Mouse (Mus musculus): ENCODE results near the gene Bbs9. TPM values are rescaled to one million over a fixed set of nuclear protein-coding genes. Genes with fewer than 3 reads are reported as not detected.

Bbs9 gene
- polyA plus RNA-seq, 1 experiment from 2014 or later, result 8.2 TPM

DNA sequence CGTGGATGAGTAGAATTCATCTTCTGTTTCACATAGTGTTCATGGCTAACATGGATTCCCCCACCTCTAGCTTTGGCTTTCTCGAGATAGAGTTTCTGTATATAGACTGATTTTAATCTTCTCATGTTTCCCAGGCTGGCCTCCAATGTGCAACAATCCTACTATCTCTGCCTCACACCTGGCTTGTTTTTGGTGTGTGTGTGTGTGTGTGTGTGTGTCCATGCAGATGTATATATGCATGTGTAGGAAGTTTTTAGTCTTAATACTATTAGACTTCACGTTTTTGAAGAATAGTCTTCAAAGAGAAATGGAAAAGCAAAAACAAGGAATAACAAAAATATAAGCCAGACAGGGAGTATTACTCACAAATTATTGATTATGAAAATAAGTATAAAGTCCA is 296.3 kb downstream of the Bbs9 start:
- Histone ChIP-seq H3K4me3 (ENCODE audit: low read depth, low read length) (no peak overlapping the region), H3K36me3 (ENCODE audit: control insufficient read depth, insufficient read depth, low read length) (no peaks in the 10 kb centered on the region), H3K27me3 (ENCODE audit: control insufficient read depth, insufficient read depth, low read length) (no peaks in the 10 kb centered on the region), H3K4me1 (ENCODE audit: control insufficient read depth, insufficient read depth, low read length) (no peaks in the 10 kb centered on the region), H3K27ac (ENCODE audit: low read depth, low read length) (no peak overlapping the region), H3K9ac (ENCODE audit: low read depth, low read length) (no peak overlapping the region), H3K9me3 (replicated peaks; ENCODE audit: control insufficient read depth, low read length) (no peaks in the 10 kb centered on the region), H3K4me2 (no peak overlapping the region)
- no peak for ATAC-seq (replicated peaks; ENCODE audit: insufficient number of reproducible peaks, low FRiP score, low TSS enrichment)
- 72% methylated on average over 3 of the region's 3 CpGs for whole genome bisulfite sequencing (ENCODE audit: insufficient replicate concordance)

DNA sequence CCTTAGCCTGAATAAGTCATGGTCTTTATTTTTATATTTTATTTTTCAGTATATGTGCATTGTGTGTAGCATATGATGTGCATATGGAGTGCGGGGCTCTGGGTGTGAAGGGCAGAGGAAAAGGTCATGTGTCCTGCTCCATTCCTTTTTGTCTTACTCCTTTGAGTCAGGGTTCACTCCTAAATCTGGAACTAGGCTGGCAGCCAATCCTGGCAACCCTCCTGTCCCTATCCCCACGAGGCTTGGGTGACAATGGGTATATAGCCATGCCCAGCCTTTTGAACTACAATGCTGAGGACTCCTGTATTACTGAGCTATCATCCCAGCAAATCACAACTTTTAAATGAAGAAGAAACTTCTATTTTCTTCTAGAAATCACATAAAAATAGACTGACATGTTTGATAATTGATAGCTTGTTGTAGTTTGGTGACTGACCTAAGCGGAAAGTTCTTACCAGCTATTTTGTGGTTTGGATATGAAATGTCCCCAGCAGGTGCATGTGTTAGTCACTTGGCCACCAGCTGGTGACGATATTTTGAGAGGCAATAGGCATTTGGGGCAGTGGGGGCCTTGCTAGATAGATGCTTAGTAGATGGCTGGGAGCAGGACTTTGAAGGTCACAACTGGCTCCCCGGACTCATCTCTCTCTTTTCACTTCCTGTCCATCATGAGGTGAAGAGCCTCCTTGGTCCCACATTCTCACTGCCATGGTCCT is 300.9 kb downstream of the Bbs9 start:
- ATAC-seq (replicated peaks; ENCODE audit: insufficient number of reproducible peaks, low FRiP score, low TSS enrichment), result no peak
- Histone ChIP-seq H3K4me3 (ENCODE audit: low read depth, low read length) (no peak overlapping the region), H3K9ac (ENCODE audit: low read depth, low read length) (no peak overlapping the region), H3K4me1 (ENCODE audit: control insufficient read depth, insufficient read depth, low read length) (no peaks in the 10 kb centered on the region), H3K27me3 (ENCODE audit: control insufficient read depth, insufficient read depth, low read length) (no peaks in the 10 kb centered on the region), H3K27ac (ENCODE audit: low read depth, low read length) (no peak overlapping the region), H3K4me2 (no peak overlapping the region), H3K36me3 (ENCODE audit: control insufficient read depth, insufficient read depth, low read length) (no peaks in the 10 kb centered on the region), H3K9me3 (replicated peaks; ENCODE audit: control insufficient read depth, low read length) (no peaks in the 10 kb centered on the region)
- 75% methylated on average over 5 of the region's 5 CpGs for WGBS (ENCODE audit: insufficient replicate concordance)

DNA sequence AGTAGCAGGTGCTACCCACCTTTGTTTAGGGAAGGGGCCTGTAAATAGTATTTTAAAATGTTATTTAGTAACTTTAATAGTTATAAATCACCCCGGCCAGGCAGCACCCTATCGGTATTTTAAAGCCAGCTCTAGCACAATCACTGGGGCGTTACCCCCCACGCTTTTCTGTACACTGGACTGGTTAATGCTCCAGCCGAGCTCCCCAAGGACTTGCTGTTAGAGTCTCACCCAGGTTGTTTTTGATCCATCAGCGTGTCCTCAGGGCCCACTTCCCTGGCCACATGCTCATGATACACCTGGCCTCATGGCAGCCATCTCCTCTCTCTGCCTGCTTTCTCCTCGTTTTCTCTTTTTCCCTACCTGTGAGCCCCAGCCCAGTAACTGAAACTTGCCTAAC is 301.9 kb downstream of the Bbs9 start:
- Histone ChIP-seq H3K27me3 (ENCODE audit: control insufficient read depth, insufficient read depth, low read length) (no peaks in the 10 kb centered on the region), H3K36me3 (ENCODE audit: control insufficient read depth, insufficient read depth, low read length) (no peaks in the 10 kb centered on the region), H3K4me3 (ENCODE audit: low read depth, low read length) (no peak overlapping the region), H3K9me3 (replicated peaks; ENCODE audit: control insufficient read depth, low read length) (no peaks in the 10 kb centered on the region), H3K9ac (ENCODE audit: low read depth, low read length) (no peak overlapping the region), H3K4me1 (ENCODE audit: control insufficient read depth, insufficient read depth, low read length) (no peaks in the 10 kb centered on the region), H3K27ac (ENCODE audit: low read depth, low read length) (no peak overlapping the region), H3K4me2 (no peak overlapping the region)
- ATAC-seq (replicated peaks; ENCODE audit: insufficient number of reproducible peaks, low FRiP score, low TSS enrichment), result no peak
- WGBS (ENCODE audit: insufficient replicate concordance), result 86% methylated on average over 7 of the region's 7 CpGs

DNA sequence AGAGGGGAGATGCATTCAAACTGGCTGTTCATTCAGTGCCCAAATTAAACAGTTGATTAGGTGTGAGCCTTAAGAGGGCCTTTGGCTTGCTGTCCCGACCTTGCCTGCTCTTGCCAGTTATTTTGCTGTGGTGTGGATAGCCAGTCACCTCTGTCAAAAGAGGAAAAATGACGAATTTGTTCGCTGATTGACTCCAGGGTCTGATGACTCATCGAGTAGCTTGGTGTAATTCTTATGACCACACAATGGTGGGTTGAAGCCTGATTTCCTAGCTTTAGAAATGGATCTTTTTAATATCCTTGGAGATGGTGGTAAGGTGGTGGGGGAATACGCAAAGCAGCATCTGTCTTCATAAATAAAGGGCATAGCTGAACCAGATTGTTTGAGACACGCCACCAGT is 304.1 kb downstream of the Bbs9 start:
- Histone ChIP-seq H3K9me3 (replicated peaks; ENCODE audit: control insufficient read depth, low read length) (no peaks in the 10 kb centered on the region), H3K4me2 (no peak overlapping the region), H3K4me3 (ENCODE audit: low read depth, low read length) (no peak overlapping the region), H3K27ac (ENCODE audit: low read depth, low read length) (no peak overlapping the region), H3K4me1 (ENCODE audit: control insufficient read depth, insufficient read depth, low read length) (no peaks in the 10 kb centered on the region), H3K9ac (ENCODE audit: low read depth, low read length) (no peak overlapping the region), H3K27me3 (ENCODE audit: control insufficient read depth, insufficient read depth, low read length) (no peaks in the 10 kb centered on the region), H3K36me3 (ENCODE audit: control insufficient read depth, insufficient read depth, low read length) (no peaks in the 10 kb centered on the region)
- ATAC-seq (replicated peaks; ENCODE audit: insufficient number of reproducible peaks, low FRiP score, low TSS enrichment), result no peak
- WGBS (ENCODE audit: insufficient replicate concordance), result 77% methylated on average over 6 of the region's 6 CpGs

DNA sequence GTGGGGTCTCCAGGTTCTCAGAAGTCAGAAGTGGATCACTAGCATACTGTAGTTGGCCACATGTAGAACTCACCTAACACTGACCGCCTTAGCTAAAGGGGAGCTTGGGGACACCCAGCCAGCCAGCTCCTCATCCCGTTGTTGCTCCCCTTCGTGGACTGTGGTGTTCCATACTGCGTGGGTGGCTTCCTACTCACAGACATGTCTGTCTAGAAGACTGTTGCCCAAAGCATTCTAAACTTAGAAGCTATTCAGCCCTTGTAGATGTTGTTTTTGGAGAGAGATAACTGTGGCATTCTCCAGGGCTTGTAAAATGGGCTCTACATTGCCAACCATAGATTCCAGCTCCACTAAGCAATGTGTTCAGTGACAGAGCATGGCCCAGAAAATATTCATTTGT is 310.5 kb downstream of the Bbs9 start:
- Histone ChIP-seq H3K4me2 (no peak overlapping the region), H3K4me1 (ENCODE audit: control insufficient read depth, insufficient read depth, low read length) (0 out of 2 replicates have a peak, but pooled peaks cover 3% of the 10 kb centered on the region), H3K4me3 (ENCODE audit: low read depth, low read length) (no peak overlapping the region), H3K9me3 (replicated peaks; ENCODE audit: control insufficient read depth, low read length) (no peaks in the 10 kb centered on the region), H3K27ac (ENCODE audit: low read depth, low read length) (no peak overlapping the region), H3K36me3 (ENCODE audit: control insufficient read depth, insufficient read depth, low read length) (no peaks in the 10 kb centered on the region), H3K27me3 (ENCODE audit: control insufficient read depth, insufficient read depth, low read length) (no peaks in the 10 kb centered on the region), H3K9ac (ENCODE audit: low read depth, low read length) (no peak overlapping the region)
- ATAC-seq (replicated peaks; ENCODE audit: insufficient number of reproducible peaks, low FRiP score, low TSS enrichment), result no peak
- 60% methylated on average over 4 of the region's 4 CpGs for WGBS (ENCODE audit: insufficient replicate concordance)

DNA sequence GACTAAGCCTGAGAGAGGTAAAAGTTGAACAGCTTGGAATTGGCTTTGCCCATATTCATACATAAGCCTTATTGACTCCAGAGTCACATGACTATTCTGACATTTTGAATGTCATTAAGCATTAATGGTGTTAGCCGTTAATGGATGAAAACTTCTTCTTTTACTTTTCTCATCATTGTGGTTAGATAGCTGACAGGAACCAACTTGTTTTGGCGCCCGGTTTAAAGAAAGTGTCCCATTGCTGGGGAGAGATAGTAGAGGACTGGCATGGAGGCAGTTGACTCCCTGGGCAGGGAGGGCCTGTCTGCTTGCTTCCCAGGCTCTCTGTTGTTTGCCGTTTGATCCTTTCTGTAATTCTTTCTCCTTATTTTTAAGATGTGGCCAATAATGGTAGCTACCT is 312.9 kb downstream of the Bbs9 start:
- no peak overlapping the region for H3K9ac ChIP-seq (ENCODE audit: low read depth, low read length)
- H3K9me3 ChIP-seq (replicated peaks; ENCODE audit: control insufficient read depth, low read length), result no peaks in the 10 kb centered on the region
- H3K27ac ChIP-seq (ENCODE audit: low read depth, low read length), result no peak overlapping the region
- H3K4me2 ChIP-seq, result no peak overlapping the region
- H3K4me1 ChIP-seq (ENCODE audit: control insufficient read depth, insufficient read depth, low read length), result 0 out of 2 replicates have a peak, but pooled peaks cover 3% of the 10 kb centered on the region
- no peaks in the 10 kb centered on the region for H3K36me3 ChIP-seq (ENCODE audit: control insufficient read depth, insufficient read depth, low read length)
- WGBS (ENCODE audit: insufficient replicate concordance), result 86% methylated on average over 4 of the region's 4 CpGs
- H3K27me3 ChIP-seq (ENCODE audit: control insufficient read depth, insufficient read depth, low read length), result no peaks in the 10 kb centered on the region
- no peak overlapping the region for H3K4me3 ChIP-seq (ENCODE audit: low read depth, low read length)
- no peak for ATAC-seq (replicated peaks; ENCODE audit: insufficient number of reproducible peaks, low FRiP score, low TSS enrichment)

DNA sequence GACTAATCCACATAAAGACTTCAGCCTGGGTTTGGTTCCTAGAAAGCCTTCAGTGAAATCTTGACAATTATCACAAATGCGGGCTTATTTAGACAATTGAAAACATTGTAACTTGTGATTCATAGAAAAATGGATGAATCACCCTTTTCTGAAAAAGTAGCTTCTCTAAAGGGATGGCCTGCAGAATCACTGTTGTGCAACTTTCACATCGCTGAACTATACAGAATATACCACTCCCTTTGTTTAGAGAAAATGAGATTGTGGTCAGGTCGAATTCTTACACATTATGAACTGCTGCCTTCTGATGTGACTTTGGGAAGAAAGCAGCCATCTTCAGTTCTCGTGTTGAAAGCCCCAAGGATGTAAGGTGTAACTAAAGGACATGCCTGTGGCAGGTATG is 313.3 kb downstream of the Bbs9 start:
- ATAC-seq (replicated peaks; ENCODE audit: insufficient number of reproducible peaks, low FRiP score, low TSS enrichment), result no peak
- Histone ChIP-seq H3K4me2 (no peak overlapping the region), H3K27me3 (ENCODE audit: control insufficient read depth, insufficient read depth, low read length) (no peaks in the 10 kb centered on the region), H3K27ac (ENCODE audit: low read depth, low read length) (no peak overlapping the region), H3K9ac (ENCODE audit: low read depth, low read length) (no peak overlapping the region), H3K36me3 (ENCODE audit: control insufficient read depth, insufficient read depth, low read length) (no peaks in the 10 kb centered on the region), H3K4me1 (ENCODE audit: control insufficient read depth, insufficient read depth, low read length) (0 out of 2 replicates have a peak, but pooled peaks cover 3% of the 10 kb centered on the region), H3K4me3 (ENCODE audit: low read depth, low read length) (no peak overlapping the region), H3K9me3 (replicated peaks; ENCODE audit: control insufficient read depth, low read length) (no peaks in the 10 kb centered on the region)
- WGBS (ENCODE audit: insufficient replicate concordance), result 80% methylated on average over 4 of the region's 4 CpGs

DNA sequence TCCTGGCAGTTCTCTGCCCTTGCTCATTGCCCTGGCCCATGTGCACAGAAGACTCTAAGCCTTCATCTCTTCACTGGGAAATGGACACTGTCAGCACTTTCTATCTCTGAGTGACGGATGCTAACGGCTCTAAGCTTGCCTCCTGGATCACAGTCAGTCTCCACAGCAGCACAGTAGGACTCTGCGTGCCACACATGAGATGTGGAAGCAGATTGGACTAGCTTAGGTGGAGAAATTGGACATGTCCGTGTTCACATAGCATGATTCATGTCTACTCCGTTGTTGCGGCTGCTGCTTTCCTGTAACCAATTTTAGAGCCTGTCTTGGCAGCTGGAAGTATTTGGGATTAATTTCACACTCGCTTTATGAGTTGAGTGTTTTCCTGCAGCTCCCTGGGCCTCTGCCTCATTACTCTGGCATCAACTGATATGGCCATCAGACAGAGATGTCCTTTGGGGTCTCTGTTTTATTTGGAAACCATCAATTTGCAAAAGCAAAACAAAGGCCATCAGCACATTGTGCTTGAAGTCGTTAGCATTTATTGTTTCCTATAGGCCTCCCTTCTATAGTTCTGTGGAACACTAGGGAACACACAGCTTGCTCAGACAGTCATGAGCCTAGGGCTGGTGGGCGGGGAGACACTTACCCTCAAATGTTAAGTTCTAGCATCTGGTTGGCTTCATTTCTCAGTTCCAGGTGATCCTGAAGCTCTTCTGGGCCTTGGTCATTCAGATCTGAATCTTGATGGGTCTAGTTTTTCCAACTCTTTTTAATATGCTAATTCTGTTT is 314.1 kb downstream of the Bbs9 start:
- Histone ChIP-seq H3K4me3 (ENCODE audit: low read depth, low read length) (no peak overlapping the region), H3K27me3 (ENCODE audit: control insufficient read depth, insufficient read depth, low read length) (no peaks in the 10 kb centered on the region), H3K4me1 (ENCODE audit: control insufficient read depth, insufficient read depth, low read length) (0 out of 2 replicates have a peak, but pooled peaks cover 3% of the 10 kb centered on the region), H3K4me2 (no peak overlapping the region), H3K36me3 (ENCODE audit: control insufficient read depth, insufficient read depth, low read length) (no peaks in the 10 kb centered on the region), H3K9me3 (replicated peaks; ENCODE audit: control insufficient read depth, low read length) (no peaks in the 10 kb centered on the region), H3K9ac (ENCODE audit: low read depth, low read length) (no peak overlapping the region), H3K27ac (ENCODE audit: low read depth, low read length) (no peak overlapping the region)
- no peak for ATAC-seq (replicated peaks; ENCODE audit: insufficient number of reproducible peaks, low FRiP score, low TSS enrichment)
- WGBS (ENCODE audit: insufficient replicate concordance), result 74% methylated on average over 9 of the region's 9 CpGs
